Mouse (Mus musculus) erythroblast, embryonic 14.5 days (primary cell): ENCODE results near the gene Pxylp1.

ENCODE experiments used
- GATA1 ChIP-seq: IDR thresholded peaks from 2 replicates; pipeline ENCODE4 v1.6.1; 2012; ENCODE audit warnings: low read length, inconsistent platforms, mixed read lengths
- TAL1 ChIP-seq: IDR thresholded peaks from 3 replicates; pipeline ENCODE4 v1.6.1; 2012; ENCODE audit warnings: low read length, inconsistent platforms, mixed read lengths

- TF ChIP-seq GATA1 (no peak), TAL1 (no peak)
These were observed 38.9 kb downstream of the Pxylp1 start for GRCm38 (mm10) chr9:96853300-96854186.
